Mouse (Mus musculus): Measurements from ENCODE around the gene Olfr145.

DNA sequence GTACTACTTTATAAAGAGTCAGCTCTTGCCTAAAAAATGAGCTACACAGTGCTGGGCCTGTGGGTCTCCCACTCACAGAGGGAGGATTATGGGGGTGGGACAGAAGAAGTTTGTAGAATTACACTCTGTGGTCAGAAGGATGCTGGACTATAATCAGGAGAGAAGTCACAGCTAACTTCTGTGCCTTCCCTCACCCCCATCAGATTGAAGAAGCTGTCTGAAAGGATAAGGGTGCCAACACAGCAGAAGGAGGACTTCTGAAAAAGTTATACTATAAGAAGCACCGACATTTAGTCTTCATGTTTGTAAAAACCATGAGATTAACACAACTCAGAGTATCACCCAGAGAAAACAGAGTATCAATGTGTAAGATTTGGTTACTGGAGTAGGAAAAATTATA lies 25.4 kb upstream of the Olfr145 start:
- no peak for TF ChIP-seq EP300 (IDR thresholded peaks at IDR 0.05; ENCODE audit: low read depth)
- TF ChIP-seq CTCF (IDR thresholded peaks at IDR 0.05; ENCODE audit: low read depth) = no peak

All from liver, postnatal 0 days (tissue).